Mouse (Mus musculus) kidney, adult 18-20 months (tissue): ENCODE results near the gene Snrpa1.
"Not testable (repeated sequence)": the region's sequence is repeated elsewhere in the genome, so short reads cannot be mapped to it uniquely, and the experiment has no call there.

ENCODE experiments used
- DNase-seq: peaks from one replicate; pipeline ENCODE4 v3.0.0; 2021

The Snrpa1 gene

DNA sequence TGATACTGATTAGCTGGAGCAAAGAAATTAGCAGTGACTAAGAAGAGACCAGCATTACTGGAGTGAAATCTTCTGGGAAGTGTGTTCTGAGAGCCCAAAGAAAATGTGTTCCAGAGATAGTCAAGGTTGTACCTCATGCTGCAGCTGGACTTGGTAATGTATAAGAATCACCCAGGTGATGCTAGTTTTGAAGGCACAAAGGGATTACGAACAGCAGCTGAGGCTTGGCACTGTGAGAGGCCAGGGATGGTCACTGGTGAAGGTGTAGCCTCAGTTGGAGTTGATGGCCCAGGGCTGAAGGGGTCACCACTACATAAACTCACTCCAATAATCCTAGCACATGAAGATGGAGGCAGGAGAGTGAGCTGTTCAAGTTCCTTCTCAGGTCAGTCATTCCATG lies at the start of gene Snrpa1:
Snrpa1 (plus strand) TSS at position 301 of the 400 bp plus-strand sequence.
- DNase-seq: no peak

- DNase-seq: no peak
These were observed 48.3 kb upstream of the Snrpa1 start for GRCm38 (mm10) chr7:66010518-66010917.

GRCm38 (mm10) chr7:66027747-66028146 lies 31.1 kb upstream of the Snrpa1 start:
- no peak for DNase-seq

DNA sequence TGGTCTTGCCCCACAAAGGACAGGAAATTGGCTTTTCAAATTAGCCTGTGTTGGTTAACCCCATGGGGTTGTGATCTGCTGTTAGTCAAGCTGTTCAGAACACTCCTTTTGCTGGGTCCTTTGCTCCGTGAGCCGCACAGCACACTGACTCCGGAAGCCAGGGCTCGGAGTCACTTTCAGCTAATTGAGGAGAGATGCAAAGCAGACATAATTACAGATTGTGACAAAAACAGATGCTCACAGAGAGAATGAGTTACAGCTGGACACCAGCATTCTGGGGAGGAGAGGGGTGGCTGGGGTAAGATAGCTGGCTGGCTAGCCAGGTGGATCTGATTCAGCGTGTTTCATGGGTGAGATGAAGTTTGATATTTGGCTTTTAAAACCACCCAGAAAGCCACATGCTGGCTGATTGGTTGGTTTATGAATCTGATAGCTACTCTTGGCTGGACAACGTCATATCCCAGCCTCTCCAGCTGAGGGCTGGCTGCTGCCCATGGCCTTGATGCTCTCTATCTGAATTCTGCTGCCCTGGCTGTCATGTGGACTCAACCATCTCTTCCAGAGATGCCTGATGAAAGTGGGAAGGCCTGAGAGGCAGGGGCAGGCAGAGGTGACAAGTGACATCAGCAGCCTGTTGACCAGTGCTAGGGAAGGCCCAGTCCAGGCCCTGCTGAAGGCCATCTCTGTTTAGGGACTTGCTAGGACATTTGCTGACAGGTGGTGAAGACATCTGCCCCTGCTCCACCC lies 29.9 kb upstream of the Snrpa1 start:
- DNase-seq: no peak

DNA sequence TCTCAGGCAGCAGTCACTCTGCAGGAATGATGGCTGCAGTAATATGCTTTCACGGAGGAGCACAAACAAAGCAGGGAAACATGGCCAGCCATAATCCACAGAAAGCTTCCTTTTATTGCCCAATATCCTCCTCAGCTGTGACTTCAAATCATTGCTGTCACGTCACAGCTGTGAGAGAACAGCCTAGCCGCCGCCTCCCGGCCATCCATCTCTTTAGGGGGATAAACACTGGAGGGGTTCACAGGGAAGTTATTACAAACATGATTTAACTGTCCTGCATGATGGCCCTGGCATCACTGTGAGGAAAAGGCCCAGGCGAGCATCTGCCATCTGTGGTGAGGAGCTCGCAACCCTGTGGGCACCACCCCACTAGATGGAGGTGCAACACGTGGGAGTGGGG lies 22.0 kb upstream of the Snrpa1 start:
- no peak for DNase-seq

- DNase-seq: no peak
These were observed 20.5 kb upstream of the Snrpa1 start for GRCm38 (mm10) chr7:66038261-66038660.

DNA sequence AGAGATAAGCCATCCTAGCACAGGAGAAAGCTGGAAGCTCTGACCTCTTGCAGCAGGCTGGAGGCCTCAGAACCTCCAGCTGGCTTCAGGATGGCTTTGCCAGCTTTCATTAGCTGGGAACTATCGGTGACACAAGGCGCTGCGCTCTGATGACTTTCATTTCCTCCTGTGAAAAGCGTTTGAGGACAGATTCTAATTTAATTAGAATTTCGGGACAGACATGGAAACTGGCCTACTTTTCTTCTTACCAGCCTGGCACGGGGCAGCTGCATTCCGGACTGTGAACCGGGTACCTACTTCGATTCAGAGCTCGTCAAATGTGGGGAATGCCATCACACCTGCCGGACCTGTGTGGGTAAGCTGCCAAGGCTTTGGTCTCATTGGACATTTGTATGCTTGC lies 20.1 kb upstream of the Snrpa1 start:
- no peak for DNase-seq

- no peak for DNase-seq
These were observed 18.6 kb upstream of the Snrpa1 start for GRCm38 (mm10) chr7:66040026-66040814.

DNA sequence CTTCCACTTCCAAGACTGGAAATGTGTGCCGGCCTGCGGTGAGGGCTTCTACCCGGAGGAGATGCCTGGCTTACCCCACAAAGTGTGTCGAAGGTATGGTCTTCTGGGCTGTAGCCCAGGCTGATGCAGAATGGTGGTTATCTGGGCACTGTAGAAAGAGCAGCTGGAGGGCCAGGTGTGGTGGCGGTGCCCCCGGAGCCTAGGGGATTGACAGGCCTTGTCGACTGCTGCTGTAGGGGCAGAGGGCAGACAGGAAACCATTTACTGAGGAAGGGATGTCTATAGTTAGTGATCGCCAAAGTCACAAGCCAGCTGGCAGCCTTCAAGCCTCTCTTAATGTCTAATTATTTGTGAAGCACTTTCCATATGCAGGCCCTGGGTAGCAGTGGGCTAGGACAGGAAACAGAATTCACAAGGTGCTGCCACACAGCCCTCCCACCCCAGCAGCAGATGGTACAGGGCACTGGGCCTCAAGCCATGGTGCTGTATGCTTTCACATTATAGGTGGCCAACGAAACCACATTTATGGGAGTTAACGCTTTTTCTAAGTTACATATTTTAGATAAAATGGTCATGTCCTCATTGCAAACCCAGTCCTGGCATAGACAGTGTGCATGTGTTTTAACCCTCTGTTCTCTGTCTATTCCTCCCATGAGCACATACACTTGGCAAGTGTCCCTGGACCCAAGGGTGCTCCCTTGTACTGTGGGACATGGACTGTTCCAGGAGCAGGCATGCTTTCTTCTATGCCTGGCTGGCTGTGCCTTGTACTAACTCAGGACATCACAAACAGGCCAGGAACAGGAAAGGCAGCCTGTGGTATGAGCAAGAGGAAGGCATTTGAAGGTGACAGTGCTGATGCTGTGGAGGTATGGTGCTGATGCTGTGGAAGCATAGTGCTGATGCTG lies 15.0 kb upstream of the Snrpa1 start, which contains the start of gene Gm45213:
Gm45213 (plus strand) TSS at position 51 of the 908 bp plus-strand sequence.
- DNase-seq: no peak

- DNase-seq: no peak
These were observed 14.2 kb upstream of the Snrpa1 start for GRCm38 (mm10) chr7:66044617-66045016.

GRCm38 (mm10) chr7:66046921-66047918 lies 11.6 kb upstream of the Snrpa1 start:
- DNase-seq: no peak

DNA sequence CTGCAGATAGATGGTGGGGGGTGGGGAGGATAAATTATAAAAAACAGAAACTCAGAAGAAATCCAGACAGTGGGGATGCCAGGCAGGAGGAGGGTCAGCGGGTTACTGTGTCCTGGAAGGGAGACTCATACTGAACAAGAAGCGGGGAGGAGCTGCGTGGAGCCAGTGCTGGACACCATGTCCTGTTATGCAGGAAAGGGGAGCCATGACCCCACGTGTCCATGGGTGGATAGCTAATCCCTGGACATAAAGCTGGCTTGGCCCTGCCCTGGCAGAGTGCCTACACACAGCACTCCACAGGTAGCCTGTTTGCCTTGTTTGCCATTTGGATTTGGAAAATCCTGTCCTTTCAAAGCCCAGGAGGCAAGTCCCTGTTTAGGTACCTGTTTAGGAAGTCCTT lies 10.8 kb upstream of the Snrpa1 start:
- no peak for DNase-seq

- DNase-seq: no peak
These were observed 10.2 kb upstream of the Snrpa1 start for GRCm38 (mm10) chr7:66048446-66049230.

DNA sequence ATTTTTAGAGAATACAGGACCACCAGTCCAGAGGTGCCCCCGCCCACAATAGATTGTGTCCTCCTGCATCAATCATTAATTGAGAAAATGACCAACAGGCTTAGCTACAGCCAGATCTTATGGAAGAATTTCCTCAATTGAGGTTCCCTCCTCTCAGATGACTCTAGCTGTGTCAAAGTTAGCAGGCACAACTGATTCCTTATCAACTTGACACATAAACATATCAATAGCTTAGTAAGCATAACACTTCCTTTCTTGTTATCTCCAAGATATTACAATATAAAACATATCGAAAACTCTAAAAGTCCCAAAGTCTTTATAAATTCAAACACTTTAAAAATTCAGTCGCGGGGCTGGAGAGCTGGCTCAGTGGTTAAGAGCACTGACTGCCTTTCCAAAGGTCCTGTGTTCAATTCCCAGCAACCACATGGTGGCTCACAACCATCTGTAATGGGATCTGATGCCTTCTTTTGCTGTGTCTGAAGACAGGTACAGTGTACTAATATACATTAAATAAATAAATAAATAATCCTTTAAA lies 4.8 kb upstream of the Snrpa1 start:
- DNase-seq: no peak

- DNase-seq: not testable (repeated sequence)
These were observed 3.4 kb upstream of the Snrpa1 start for GRCm38 (mm10) chr7:66055356-66055755.

GRCm38 (mm10) chr7:66060066-66060956 lies 1.5 kb downstream of the Snrpa1 start:
- peak; percentile 92 for DNase-seq

DNA sequence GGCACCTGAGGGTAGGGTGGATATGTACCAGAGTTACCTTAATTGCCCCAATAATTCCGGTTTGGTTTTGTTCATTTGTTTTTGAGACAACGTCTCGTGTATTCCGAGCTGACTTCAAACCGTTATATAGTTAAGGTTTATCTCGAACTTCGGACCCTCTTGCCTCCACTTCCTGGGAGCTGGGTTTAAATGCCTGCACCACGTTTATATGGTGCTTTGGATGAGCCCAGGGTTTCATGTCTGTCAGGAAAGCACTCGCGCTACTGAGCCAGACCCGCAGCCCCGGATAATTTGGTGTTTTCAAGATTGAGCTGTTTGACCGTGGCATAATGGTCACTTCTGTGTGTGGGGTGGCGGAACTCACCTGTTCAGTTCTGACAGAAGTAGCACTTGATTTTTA lies 2.3 kb downstream of the Snrpa1 start:
- no peak for DNase-seq

DNA sequence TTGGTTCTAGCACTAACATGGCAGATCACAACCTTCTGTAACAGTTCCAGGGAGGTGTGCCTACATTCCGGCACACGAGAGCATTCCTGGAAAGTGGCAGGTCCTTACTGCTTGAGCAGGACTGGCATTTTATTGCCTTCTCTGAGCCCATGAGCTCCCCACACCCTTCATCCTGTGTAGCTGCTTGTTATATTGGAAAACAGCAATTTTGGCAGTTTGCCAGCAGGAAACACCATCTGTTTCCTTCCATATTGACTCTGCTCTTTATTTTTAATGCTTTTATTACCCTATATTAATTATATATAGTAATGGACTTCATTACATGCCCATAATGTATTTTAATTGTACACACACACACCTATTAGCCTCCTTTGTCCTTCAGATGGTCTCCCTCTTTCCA lies 17.6 kb downstream of the Snrpa1 start:
- DNase-seq: no peak
